Mouse (Mus musculus): Measurements from ENCODE around the gene Pom121l2.
A peak's percentile ranks its signal among the peaks of the same experiment; 100 is the strongest.

Pom121l2 gene

GRCm38 (mm10) chr13:21980981-21981802 lies at the start of gene Pom121l2:
Gene Pom121l2, plus strand, starts transcription at chr13:21981194.
- DNase-seq (ENCODE audit: low spot score in 2 of 2): peak in 1 of 2 experiments; percentile 37

DNA sequence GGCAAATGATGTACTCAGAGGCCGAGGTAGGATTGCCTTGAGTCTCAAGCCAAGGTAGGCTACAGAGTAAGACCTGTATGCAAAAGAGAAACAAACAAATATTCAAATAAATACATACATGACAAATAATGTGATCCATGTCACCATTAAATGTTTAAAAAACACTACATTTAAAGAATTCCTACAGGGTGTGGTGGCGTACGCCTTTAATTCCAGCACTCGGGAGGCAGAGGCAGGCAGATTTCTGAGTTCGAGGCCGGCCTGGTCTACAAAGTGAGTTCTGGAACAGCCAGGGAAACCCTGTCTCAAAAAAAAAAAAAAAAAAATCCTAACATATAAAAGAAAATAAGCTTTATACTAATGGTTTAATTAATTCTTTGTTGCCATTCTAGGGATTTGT lies 49.3 kb upstream of the Pom121l2 start:
- DNase-seq (ENCODE audit: low spot score in 2 of 2): no peak

- no peak for DNase-seq (ENCODE audit: low spot score in 2 of 2)
These were observed 47.1 kb upstream of the Pom121l2 start for GRCm38 (mm10) chr13:21933626-21934548.

- peak in 1 of 2 experiments; percentile 48 for DNase-seq (ENCODE audit: low spot score in 2 of 2)
These were observed 45.8 kb upstream of the Pom121l2 start for GRCm38 (mm10) chr13:21934982-21935791.

DNA sequence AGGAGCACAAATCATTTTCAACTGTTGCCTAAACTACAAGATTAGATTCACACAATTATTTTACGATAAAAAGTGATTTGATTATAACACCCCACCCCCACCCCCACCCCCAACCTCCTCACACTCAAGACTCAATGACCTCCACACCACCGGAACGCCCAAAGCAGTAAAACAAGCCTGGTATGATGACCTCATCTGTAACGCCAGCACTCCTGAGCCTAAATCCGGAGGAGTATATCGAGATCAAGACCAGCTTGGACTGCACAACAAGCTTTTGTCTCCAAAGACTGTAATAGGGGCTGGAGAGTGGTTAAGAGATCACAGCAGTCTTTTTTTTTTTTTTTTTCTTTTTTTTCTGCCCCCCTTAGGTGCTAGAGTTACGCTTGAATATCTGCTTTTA lies 45.2 kb upstream of the Pom121l2 start:
- no peak for DNase-seq (ENCODE audit: low spot score in 2 of 2)

GRCm38 (mm10) chr13:21936968-21937367 lies 44.0 kb upstream of the Pom121l2 start:
- no peak for DNase-seq (ENCODE audit: low spot score in 2 of 2)

GRCm38 (mm10) chr13:21940213-21940612 lies 40.8 kb upstream of the Pom121l2 start:
- DNase-seq (ENCODE audit: low spot score in 2 of 2): peak; percentile 58 to 83

GRCm38 (mm10) chr13:21940811-21941321 lies 40.1 kb upstream of the Pom121l2 start:
- DNase-seq (ENCODE audit: low spot score in 2 of 2): peak; percentile 47 to 70

DNA sequence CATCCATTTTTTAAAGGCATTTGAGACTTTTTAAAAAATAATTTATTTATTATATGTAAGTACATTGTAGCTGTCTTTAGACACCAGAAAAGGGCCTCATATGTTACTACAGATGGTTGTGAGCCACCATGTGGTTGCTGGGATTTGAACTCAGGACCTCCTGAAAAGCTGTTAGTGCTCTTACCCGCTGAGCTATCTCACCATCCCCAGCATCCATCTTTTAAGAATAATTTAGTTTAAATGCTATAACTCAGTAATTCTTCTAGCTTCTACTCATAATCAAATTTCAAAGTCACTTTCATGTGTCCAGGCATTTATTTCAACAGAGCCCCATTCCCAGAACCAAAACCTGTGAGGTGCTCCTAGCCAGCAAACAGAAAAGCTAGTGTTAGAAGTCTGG lies 37.4 kb upstream of the Pom121l2 start:
- DNase-seq (ENCODE audit: low spot score in 2 of 2): no peak

DNA sequence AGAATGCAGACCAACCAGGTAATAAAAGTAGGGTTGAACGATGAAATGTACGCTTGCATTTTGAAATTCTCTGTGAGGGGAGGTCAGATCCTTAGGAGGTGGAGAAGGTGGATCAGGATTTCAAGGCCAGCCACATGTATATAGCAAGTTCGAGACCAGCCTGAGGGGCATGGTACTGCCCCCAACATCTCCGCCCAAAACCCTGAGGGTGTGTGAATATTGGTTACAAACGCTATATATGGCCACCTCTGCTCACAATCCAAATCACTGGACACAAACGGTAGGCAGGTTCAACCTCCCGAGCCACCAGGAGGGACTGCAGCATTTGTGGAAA lies 36.4 kb upstream of the Pom121l2 start:
- no peak for DNase-seq (ENCODE audit: low spot score in 2 of 2)

- DNase-seq (ENCODE audit: low spot score in 2 of 2): peak; percentile 62 to 85
These were observed 35.9 kb upstream of the Pom121l2 start, which contains the start of gene Zfp184 for GRCm38 (mm10) chr13:21944926-21945740. Gene Zfp184, plus strand, starts transcription at chr13:21945094.

DNA sequence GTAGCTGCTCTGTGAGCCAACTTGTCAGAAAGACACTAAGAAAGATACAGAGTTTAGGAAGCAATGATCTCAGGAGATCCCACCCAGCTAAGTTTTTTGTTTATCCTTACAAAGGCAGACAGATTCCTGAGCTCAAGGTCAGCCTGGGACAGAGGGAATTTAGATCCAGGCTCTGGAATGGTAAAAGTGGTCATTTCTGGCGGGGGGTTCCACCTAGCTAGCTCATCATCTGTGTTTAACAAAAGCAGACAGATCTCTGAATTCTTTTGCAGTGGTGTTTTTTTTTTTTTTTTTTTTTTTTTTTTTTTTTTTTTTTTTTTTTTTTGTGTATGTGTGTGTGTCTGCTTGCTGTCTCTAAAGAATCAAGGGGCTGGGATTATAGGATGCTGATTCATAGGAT lies 11.7 kb upstream of the Pom121l2 start:
- no peak for DNase-seq (ENCODE audit: low spot score in 2 of 2)

GRCm38 (mm10) chr13:21969816-21970215 lies 11.2 kb upstream of the Pom121l2 start:
- no peak for DNase-seq (ENCODE audit: low spot score in 2 of 2)

DNA sequence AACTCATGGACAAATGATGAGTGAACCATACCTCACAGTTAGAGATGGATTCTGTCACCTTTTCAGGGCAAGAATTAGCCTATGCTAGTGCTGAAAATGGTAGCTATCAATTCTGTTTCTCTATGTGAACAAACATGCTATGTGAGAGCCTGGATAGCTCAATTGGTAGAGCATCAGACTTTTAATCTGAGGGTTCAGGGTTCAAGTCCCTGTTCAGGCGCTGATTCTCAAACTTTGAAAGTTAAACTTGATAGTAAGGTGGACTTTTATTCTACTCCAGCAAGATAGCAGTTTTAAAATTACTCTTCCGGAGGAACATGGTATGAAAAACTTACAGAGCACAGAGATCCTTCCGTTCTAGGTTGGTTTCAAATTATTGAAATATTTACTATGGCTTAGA lies 9.4 kb upstream of the Pom121l2 start:
- DNase-seq (ENCODE audit: low spot score in 2 of 2): no peak

- DNase-seq (ENCODE audit: low spot score in 2 of 2): peak; percentile 81 to 90
These were observed 6.7 kb upstream of the Pom121l2 start for GRCm38 (mm10) chr13:21974221-21974725.

- DNase-seq (ENCODE audit: low spot score in 2 of 2): peak in 1 of 2 experiments; percentile 64
These were observed 6.1 kb upstream of the Pom121l2 start for GRCm38 (mm10) chr13:21974726-21975473.

GRCm38 (mm10) chr13:21981803-21982193 lies 804 bp downstream of the Pom121l2 start:
- DNase-seq (ENCODE audit: low spot score in 2 of 2): no peak

GRCm38 (mm10) chr13:21984486-21984885 lies 3.5 kb downstream of the Pom121l2 start:
- no peak for DNase-seq (ENCODE audit: low spot score in 2 of 2)

GRCm38 (mm10) chr13:21992550-21992949 lies 11.6 kb downstream of the Pom121l2 start:
- no peak for DNase-seq (ENCODE audit: low spot score in 2 of 2)

All from cerebellum, postnatal 4 days (tissue).